Mouse (Mus musculus) bone marrow macrophage, adult 2 months (primary cell): ENCODE results near the gene Dusp6.

Experiments used
- CTCF ChIP-seq: IDR thresholded peaks from 2 replicates; pipeline ENCODE4 v1.5.1; 2012; ENCODE audit warnings: low read depth, mild to moderate bottlenecking, low read length, moderate library complexity
- POLR2A ChIP-seq: IDR thresholded peaks from 2 replicates; pipeline ENCODE4 v1.6.1; 2012; ENCODE audit warnings: mild to moderate bottlenecking, low read depth, low read length, borderline replicate concordance

GRCm38 (mm10) chr10:99271016-99271415 lies 8.0 kb downstream of the Dusp6 start:
- TF ChIP-seq CTCF (no peak), POLR2A (no peak)
